Mouse (Mus musculus) cerebellum, postnatal 10 days (tissue): ENCODE data around the gene Gm49361.
A peak's percentile ranks its signal among the peaks of the same experiment; 100 is the strongest.
"Not testable (repeated sequence)": the region's sequence is repeated elsewhere in the genome, so short reads cannot be mapped to it uniquely, and the experiment has no call there.

Experiments
- DNase-seq, 2 experiments: peaks; one replicate each; pipeline ENCODE4 v3.0.0; 2021; ENCODE audit warnings: mixed read lengths in 2 of 2

The Gm49361 gene

DNA sequence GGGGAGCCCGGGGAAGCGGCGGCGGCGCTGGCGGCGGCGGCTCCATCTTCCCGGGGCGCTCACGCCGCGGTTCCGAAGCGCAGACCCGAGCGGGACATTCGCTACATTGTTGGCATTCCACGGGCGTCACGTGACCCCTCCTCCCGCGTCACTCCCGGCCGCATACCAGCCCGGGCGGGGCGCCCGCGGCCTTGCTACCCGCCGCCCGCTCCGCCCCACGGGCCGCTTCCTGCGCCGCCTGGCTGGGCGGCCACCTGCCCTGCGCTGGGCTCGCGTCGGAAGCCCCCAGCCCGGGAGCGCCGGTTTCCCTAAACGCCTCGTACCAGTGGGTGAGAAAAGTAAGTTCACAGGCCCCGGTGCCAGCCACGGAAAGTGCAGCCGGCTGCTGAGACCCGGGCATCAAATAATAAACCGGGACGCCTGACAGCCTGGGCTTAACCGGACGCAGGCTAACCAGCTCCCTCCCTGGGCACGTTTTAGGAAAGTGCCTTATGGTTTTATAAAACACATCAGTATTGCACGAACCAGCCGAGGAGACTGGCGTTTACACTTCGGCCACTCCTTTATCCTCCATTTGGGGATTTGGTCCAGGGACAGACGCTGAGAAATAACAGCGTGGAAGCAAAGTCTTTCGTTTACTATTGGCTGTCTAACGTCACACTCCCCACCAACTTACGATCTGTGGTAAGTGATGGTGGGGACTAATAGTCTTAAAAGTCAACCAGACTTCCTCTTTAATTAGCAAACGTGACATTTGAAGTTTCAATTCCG lies at the start of gene Gm49361:
Gene Gm49361 (minus strand): TSS at position 103 of the 771 bp plus-strand sequence.
- DNase-seq, result peak; percentile 93

DNA sequence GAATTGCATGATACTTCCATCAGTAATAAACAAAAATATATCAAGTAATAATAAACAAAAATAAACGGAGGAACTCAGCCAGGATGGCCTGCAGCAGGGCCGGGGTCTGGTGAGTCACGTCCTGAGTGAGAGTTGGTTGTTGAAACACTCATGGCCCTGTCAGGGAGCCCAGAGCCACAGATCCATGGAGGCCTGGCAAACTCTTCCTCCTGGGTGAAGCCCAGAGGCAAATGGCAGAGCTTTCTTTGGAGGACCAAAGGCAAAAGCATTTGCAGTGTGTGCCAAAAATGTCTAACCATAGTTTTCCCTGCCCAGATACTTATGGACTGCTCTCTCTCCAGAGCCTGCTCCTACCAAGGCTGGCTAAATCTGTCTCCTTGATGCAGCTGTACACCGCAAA lies 45.3 kb upstream of the Gm49361 start:
- no peak for DNase-seq

DNA sequence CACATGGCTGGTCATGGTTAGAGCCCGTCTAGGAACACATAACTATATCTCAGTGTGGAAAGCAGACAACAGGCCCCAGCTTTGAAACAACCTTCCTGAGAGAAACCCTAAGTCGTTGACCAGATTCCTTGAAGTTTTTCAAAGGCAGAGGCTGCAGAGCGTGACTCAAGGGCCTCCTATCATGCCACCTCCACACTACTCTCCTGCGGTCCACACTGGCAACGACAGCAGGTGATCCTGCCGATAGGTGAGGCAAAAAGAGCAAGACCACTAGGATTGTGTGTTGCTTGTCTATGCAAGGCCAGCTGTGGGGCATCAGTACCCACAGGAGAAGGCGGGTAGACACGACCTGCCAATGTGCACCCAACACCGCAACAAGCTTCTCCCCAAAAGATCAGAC lies 43.9 kb upstream of the Gm49361 start:
- no peak for DNase-seq

DNA sequence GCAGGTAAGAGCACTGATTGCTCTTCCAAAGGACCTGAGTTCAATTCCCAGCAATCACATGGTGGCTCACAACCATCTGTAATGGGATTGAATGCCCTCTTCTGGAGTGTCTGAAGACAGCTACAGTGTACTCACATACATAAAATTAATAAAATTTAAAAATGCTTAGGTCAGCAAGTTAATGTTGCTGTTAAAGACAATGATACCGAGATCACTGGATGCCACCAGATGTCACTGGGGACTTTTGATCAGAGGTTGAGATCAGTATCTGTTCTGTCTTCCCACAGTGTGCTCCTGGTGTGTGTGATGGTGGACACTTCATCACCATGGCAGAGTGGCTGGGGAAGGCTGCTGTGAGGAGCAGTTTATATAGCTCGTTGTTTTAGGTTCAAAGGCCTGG lies 43.4 kb upstream of the Gm49361 start:
- no peak for DNase-seq

DNA sequence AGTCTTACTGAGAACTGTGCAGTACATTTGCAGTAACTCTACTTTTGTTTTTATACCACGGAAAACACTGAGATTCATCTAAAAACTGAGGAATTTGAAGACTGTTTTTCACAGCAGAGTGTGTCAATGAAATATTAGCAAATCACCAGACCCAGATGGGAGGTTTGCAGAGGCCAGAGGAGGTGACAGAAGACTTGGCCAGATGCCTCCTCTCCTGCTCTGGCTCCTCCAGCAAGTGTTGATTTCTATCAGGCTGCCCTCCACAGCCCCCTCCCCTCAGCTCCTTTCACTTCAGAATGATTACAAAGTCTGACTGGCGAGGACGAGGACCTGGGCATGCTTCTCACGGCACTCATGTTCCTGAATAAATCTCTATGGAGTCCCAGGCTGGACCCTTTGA lies 41.5 kb upstream of the Gm49361 start:
- DNase-seq, result peak; percentile 27 to 33

DNA sequence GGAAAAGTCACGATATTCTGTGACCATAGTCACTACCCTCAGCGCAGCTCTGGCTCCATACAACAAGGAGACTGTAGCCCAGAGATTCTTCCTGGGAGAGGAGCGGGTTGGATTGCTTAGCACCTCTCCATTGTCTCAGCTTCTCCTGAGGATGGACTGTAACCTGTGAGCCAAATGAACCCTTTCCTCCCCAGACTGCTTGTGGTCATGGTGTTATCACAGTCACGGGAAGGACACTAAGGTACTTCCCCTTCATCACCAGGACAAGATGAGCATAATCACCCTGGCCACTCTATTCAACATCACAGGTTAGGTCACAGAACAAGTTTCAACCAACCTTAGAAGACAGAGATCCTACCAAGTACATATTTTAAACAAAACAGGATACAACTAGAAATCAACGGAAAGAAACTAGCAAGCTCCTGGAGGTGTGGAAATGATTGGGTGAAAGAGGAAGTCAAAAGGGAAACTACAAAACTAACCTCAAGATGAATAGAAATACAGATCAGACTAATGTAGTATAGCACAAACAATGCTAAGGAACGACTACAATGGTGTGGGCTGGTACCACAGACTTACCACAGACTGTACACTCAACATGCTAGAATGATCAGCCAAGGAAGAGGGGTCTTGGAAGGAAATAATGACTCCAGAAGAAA lies 26.4 kb upstream of the Gm49361 start:
- DNase-seq, result no peak

DNA sequence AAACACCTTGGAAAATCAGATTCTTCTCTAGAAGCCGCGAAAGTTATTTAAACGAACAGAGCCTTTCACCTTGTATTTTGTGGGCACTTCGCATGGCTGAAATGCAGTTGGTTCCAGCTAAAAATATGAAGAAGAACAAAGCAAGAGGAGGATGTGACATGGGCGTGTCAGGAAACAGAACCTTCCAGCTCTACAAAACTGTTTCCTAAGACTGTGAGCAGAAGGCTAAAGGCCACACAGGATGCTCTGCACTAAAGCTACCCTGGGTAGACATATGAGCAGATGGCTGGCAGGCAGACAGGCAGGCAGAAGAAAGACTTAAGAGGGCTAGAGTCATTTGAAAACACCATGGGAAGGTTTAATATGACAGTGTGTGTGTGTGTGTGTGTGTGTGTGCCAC lies 23.2 kb upstream of the Gm49361 start:
- no peak for DNase-seq

DNA sequence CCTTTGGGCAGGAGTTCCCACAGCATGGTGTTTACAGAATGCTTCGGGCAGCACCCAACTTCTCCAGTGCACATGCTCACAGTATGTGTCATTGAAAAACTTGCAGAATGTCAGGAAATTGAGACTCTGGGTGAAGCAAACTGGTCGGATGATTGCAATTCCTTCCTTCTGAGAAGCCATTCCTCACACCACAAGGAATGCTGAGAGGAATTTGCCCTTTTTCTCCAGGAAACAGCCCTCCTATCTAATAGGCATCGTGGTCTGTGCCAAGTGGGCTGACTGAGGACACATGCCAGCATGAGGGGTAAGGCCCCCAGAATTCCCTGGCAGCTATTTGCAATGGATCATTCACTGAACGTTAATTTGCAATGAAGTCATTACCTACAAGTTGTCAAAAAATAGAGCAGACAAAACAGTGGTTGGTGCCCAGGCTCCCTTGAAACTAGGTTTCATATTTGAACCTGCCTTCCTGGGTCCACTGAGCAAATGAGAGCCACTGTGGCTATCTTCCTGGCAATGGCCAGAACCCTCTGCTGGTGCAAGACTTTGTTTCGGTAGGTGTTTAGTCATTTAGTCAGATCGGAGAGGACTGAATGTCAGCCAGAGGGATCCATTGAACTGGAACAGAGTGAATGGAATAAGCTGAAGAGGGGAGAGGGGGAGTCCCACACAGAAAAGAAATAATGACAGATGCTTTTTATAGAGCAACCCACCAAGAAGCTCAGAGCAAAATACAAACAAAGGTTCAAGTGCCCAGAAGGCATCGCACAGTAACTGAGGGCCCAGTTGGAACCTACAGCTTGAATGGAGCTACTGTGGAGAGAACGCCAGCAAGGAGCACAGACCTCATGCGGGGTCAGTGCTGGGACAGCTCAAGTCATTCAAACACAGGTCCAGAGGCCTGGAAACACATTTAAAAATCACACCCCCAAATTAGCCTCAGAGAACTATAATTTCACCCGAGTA lies 14.8 kb upstream of the Gm49361 start:
- no peak for DNase-seq

DNA sequence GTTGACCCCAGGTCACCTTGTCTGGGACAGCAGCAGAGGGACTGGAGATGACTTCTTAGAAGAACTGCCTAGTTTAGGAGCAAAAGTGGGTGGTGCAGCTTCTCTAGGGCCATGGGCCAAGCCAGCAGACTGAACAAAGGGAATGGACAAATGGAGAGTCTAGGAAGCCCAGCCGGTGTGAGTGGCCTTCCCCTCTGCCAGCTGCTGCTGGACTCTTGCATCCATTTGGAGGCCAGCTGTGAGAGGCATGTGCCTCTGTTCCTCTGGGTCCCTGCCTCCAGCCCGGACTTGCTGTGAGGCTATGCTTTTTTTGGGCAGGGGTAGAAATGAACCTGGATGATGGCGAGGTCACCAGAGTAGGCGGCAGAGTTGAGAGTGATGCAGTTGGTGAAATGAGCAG lies 12.3 kb upstream of the Gm49361 start, which contains the start of gene Lats2:
Gene Lats2 (minus strand): TSS at position 152 of the 400 bp plus-strand sequence.
- DNase-seq, result no peak

DNA sequence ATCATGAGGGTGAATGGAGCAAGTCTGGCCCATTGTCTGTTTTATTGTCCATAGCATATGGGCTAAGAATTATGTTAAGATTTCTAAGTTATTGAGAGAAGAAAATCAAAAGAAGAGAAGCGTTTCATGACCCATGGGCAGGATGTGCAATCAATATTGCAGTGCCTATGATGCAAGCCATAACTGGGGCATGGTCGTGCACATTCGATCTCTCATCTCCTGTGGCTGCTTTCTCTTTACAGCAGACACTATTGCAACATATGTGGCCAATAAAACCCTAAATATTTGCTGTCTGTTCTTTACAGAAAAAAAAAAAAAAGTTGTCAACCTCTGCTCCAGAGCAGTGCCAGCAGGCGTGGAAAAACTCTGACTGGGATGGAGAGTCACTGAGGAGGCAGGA lies 10.2 kb upstream of the Gm49361 start:
- DNase-seq, result no peak

DNA sequence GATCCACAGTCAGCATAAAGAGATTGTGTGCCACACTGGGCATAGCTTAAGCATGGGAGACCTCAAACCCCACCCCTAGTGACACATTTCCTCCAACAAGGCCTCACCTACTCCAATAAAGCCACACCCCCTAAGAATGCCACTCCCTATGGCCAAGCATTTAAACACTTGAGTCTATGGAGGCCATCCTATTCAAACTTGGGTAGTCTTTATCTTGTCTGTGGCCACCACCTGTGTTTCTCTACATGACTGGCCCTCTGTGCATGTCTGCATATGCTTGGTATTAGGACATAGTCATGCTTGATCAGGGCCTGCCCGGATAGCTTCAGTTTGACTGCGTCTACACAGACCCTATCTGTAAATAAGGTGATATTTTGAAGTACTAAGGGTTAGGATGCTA lies 9.8 kb upstream of the Gm49361 start:
- no peak for DNase-seq

DNA sequence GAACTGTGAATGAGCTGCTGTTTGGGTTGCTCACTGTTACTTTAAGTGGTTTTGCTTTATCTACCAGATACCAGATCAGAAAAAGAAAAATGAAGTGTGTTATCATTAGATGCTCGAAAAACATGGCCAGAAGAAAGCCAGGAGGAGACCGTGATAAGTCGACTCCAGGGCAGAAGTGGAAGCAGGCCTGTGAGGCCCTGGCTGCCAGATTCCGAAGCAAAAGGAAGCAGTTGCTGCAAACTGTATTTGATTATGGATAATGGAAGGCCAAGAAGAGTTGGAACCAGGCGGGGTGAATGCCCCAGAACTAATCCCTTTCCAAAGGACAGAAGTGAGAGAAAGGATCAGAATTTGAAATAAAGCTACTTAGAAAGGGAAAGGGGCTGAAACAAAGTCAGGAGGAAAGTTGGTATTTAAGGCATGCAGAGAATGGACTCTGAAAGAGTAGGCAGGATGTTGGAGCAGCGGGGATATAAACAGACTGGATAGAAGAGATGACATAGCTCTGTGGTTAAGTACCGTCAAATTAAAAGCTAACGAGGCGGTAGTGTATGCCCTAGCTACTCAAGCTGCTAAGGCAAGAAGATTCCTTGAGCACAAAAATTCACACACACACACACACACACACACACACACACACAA lies 7.6 kb upstream of the Gm49361 start:
- no peak for DNase-seq

DNA sequence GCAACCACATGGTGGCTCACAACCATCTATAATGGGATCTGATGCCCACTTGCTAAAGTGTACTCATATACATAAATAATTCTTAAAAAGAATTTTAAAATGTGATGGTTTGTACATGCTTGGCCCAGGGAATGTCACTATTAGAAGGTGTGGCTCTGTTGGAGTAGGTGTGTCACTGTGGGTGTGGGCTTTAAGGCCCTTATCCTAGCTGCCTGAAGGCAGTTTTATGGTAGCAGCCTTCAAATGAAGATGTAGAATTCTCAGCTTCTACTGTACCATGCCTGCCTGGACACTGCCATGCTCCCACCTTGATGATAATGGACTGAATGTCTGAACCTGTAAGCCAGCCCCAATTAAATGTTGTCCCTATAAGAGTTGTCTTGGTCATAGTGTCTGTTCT lies 5.1 kb upstream of the Gm49361 start:
- DNase-seq, result not testable (repeated sequence)

DNA sequence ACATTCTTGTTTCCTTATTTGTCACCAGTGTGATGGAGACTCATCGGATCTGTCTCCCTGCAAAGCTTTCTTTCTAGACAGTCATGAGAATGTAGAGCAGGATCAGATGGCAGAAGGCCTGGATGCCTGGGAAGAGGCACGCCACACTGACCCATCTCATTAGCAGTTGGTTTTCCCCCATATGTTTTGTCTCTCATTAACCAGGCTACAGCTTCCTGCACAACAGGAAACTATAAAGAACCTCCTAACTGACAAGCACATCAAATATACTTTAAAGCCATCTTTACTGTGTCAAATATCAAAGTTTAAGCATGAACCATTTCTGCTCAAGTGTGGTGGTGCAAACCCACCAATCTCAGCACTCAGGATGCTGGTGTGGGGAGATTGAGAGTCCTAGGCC lies 3.6 kb upstream of the Gm49361 start:
- no peak for DNase-seq

DNA sequence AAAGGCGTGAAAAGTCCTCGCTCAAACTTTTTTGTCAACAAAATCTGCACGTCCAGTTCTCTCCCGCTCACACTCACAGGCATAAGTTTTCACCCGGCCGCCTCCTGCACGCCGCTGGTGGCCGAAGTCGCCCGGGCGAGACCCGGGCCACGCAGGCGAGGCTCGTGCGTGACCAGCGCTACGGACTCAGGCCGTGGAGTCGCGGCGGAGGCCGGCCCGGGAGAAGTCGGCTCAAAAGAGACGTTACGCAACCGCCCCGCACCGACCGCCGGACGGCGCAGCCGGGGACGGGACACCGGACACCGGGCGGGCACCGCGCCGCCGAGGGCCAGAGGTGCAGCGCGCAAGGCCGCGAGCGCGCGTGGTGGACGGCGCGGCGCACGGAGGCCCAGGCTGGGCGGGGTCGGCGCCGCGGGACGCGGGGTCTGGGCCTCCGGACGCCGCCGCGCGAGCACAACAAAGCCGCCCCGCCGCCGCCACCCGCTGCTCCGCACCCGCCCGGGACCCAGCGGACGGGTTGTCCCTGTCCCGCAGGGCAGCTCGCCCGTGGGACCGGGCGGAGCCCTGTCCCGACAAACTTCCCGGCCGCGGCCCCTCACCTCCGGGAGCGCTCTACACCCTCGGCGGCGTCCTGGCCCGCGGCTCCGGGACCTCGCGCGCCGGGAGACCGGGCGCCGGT lies 473 bp downstream of the Gm49361 start:
- DNase-seq, result peak; percentile 68 to 71

DNA sequence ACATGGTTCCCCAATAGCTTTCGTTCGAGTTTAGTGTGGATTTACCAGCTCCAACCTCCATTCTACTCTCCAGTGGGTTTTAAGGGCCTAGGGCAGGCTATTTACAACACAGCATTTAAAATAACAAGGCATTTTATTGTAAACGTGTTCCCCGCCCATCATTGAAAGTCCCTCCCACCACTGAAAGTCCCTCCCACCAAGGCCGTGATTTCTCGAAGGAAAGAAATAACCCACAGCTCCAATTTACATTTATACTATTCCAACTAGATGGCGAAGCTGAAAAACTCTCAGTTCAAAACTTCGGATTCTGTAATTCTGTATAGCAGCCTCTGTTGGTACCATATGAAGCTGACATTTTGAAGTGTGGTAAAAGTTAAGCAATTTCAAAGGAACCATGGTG lies 1.4 kb downstream of the Gm49361 start:
- peak in 1 of 2 experiments; percentile 16 for DNase-seq

DNA sequence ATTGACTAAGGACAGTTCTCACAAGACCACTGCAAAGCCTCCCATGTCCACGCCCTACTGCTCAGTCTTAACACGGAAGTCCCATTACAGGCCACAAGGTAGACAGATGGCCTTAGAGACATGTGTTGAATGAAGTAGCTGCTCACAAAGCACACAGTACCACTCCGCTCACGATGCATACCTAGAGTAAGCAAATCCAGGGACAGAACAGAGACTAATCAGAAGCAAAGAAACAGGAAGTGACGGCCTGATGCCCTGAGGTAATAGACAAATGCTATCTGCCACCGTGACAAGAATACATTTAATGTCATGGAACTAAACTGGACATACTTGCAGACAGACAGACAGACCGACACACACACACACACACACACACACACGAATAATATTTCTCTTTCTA lies 5.3 kb downstream of the Gm49361 start:
- no peak for DNase-seq

DNA sequence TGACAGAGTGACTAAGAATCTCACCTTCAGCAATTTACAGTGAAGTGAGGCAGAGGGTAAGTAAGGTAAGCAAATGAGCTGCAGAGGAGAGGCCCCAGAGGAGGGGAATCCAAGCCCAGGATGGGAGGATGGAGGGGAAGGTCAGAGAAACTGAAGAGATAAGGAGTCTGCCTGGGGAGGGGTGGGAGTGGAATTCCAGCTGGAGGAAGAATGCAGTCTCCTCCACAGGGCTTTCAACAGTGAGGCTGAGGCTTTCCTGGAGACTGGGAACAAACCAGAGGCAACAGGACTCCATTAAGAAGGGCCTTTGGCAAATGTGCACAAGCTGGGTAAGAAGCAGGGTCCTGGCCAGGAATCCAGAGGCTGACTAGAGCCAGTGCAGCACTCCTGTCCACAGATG lies 8.8 kb downstream of the Gm49361 start:
- DNase-seq, result no peak

DNA sequence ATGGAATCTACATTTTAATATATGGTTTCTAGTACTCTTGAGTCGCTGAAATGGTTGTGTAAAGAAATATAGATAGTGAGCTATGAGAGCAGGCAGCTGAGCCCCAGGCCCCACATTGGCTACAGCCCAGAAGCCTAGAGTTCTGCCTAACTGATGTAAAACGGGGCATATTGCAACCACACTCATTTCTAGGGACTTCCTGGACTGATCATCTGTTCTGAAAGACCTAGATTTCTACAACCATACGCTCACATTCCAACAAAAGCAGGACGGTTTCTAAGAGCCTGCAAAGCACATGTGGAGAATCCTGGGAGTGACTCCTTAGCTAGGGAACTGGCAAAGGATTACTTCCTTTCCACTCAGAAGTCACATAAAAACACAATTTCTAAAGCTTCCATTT lies 9.8 kb downstream of the Gm49361 start:
- peak in 1 of 2 experiments; percentile 35 for DNase-seq

DNA sequence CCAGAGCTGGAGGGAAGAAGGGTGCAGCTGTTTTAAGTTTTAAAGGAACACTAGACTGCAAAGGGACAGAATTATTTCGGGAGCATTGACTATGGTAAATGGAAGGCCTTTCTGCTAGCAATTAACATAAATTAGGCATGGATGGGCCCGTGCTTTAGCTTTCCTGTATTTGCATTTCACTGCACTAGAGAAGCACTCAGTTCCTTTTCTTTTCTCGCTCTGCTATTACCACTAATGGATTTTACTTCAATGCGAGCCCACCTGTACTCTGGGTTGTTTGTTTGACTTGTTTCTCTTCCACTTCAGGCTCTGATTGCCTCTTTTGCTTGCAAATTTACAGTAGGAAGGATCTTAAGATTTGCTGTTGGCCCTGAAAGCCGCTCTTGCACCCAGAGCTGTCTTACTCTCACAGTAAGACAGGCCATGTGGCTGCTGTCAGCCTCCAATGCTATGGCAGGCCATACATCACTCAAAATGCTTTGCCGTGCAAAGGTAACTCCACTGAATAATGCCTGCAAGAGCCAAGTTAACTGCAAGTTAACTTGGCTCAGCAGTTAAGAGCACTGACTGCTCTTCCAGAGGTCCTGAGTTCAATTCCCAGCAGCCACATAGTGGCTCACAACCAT lies 13.1 kb downstream of the Gm49361 start:
- no peak for DNase-seq

DNA sequence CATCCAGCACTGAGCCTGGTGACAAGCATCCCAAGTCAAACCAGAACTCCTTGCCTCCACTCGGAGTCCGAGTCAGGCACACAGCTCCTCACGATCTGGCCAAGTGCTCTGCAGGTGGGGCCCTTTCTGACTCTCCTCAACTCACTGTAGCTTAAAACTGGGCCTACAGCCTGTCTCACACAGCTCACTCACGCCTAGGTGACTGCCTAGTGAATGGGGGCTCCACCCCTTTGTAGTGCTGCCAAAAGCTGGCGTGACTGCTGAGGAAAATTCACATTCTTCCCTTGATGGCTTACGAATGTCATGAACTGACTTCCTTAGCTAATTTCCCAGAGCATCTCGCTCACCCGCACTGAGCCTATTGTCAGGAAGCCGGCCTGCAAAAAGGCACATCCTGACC lies 15.4 kb downstream of the Gm49361 start:
- peak; percentile 46 to 58 for DNase-seq
